ENCODE assay signal across 30 mouse cellular contexts in the genomic region with DNA sequence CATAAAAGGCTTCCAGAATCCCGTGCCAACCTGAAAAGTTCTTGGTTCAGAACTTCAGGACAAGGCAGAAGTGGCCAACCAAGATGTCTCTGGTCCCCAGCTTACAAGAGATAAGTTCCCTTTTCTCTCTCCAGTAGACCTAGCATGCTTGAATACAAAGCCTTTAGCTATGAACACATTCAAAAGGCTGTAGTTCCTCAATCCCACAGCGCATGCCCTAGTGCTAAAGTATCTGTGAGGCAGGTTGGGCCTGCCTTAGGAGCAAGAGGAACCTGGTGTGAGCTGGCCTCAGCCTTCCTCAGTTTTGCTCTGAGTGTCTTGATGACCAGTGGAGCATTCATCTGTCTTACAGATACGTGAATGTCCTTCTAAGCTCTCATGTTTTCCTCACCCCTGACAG.
DNase-seq lines count a peak whose midpoint lies in the region; ATAC-seq lines count a peak whose summit lies in the region.
"Had no signal": no experiment of that assay in that cellular context is flagged by ENCODE, and none has a peak within 500 bp of the region (broad histone marks: within the 10 kb centered on the region; RNA-seq: fewer than 3 reads in every experiment).

No protein-coding gene starts in this region.

- H3K27me3 ChIP-seq in heart, embryonic 13.5 days (replicated peaks): peaks cover 76% of the 10 kb centered on the region
- no peaks in the 10 kb centered on the region for H3K27me3 ChIP-seq in lung, embryonic 15.5 days
- H3K27me3 ChIP-seq: forebrain, embryonic 15.5 days; intestine, embryonic 15.5 days; Patski had no signal

- H3K27ac ChIP-seq in heart, embryonic 13.5 days (replicated peaks): peak overlapping the region; percentile 76
- peak overlapping the region; percentile 26; the same call in 1 of the 2 replicates for H3K27ac ChIP-seq in lung, embryonic 15.5 days
- H3K27ac ChIP-seq: embryonic facial prominence, embryonic 13.5 days; forebrain, embryonic 10.5 days; forebrain, embryonic 15.5 days; hindbrain, embryonic 12.5 days; hindbrain, postnatal 0 days; intestine, embryonic 15.5 days; kidney, postnatal 0 days; liver, embryonic 12.5 days; midbrain, embryonic 12.5 days; neural tube, embryonic 13.5 days had no signal

- no peaks in the 10 kb centered on the region for H3K9me3 ChIP-seq in heart, embryonic 13.5 days
- H3K9me3 ChIP-seq in lung, embryonic 15.5 days: no peaks in the 10 kb centered on the region
- H3K9me3 ChIP-seq: embryonic facial prominence, embryonic 13.5 days; forebrain, embryonic 10.5 days; forebrain, embryonic 15.5 days; hindbrain, embryonic 12.5 days; intestine, embryonic 15.5 days; liver, embryonic 12.5 days; megakaryocyte, embryonic 14.5 days; midbrain, embryonic 12.5 days; neural tube, embryonic 13.5 days had no signal

- DNase-seq in heart, postnatal 4 days: no peak
- DNase-seq in lung, adult 18-20 months: no peak
- DNase-seq in MEL-GATA-1-ER (ENCODE audit: extremely low read depth, low read depth): peak; percentile 52
- DNase-seq in kidney, adult 11 months: no peak
- DNase-seq in thymus, postnatal 36 days: no peak
- DNase-seq: adrenal gland, postnatal 14 days; B cell, adult 2 months; cerebellum, adult 11 months; cerebellum, adult 9-10 months; kidney, adult 8-10 months; kidney, postnatal 4 days; layer of hippocampus, postnatal 36 days; left cerebral cortex, postnatal 4 days; liver, postnatal 0 days; lung, postnatal 14 days had no signal

- no peak for ATAC-seq in heart, embryonic 13.5 days (ENCODE audit: extremely low read depth, insufficient number of reproducible peaks, low FRiP score, low TSS enrichment)
- ATAC-seq in lung, embryonic 15.5 days (ENCODE audit: borderline replicate concordance, extremely low read depth, low FRiP score, low TSS enrichment): no peak
- ATAC-seq in megakaryocyte progenitor cell, adult 5-6 weeks (replicated peaks; ENCODE audit: poor library complexity): peak; percentile 84
- ATAC-seq: forebrain, embryonic 15.5 days; hindbrain, postnatal 0 days; intestine, embryonic 15.5 days; liver, embryonic 12.5 days; liver, postnatal 0 days; Patski had no signal

- H3K4me3 ChIP-seq in heart, embryonic 13.5 days: 0 out of 2 replicates have a peak overlapping the region, but pooled peaks have one; percentile 11
- no peak overlapping the region for H3K4me3 ChIP-seq in lung, embryonic 15.5 days
- H3K4me3 ChIP-seq: embryonic facial prominence, embryonic 13.5 days; forebrain, embryonic 10.5 days; forebrain, embryonic 15.5 days; hindbrain, embryonic 12.5 days; intestine, embryonic 15.5 days; liver, embryonic 12.5 days; megakaryocyte, embryonic 14.5 days; midbrain, embryonic 12.5 days; neural tube, embryonic 13.5 days had no signal

- WGBS in heart, embryonic 13.5 days: 80% methylated on average over 3 of the region's 3 CpGs
- WGBS in lung, embryonic 15.5 days: 84% methylated on average over 3 of the region's 3 CpGs

- no peaks in the 10 kb centered on the region for H3K36me3 ChIP-seq in heart, embryonic 13.5 days
- H3K36me3 ChIP-seq in lung, embryonic 15.5 days: no peaks in the 10 kb centered on the region
- H3K36me3 ChIP-seq: embryonic facial prominence, embryonic 13.5 days; forebrain, embryonic 10.5 days; forebrain, embryonic 15.5 days; hindbrain, embryonic 12.5 days; intestine, embryonic 15.5 days; liver, embryonic 12.5 days; midbrain, embryonic 12.5 days; neural tube, embryonic 13.5 days had no signal

- H3K4me1 ChIP-seq in heart, embryonic 13.5 days: peaks cover 85% of the 10 kb centered on the region
- H3K4me1 ChIP-seq in lung, embryonic 15.5 days: peaks cover 45% of the 10 kb centered on the region
- H3K4me1 ChIP-seq: liver, embryonic 12.5 days; megakaryocyte, embryonic 14.5 days had no signal

- H3K4me2 ChIP-seq in heart, embryonic 13.5 days: peak overlapping the region; percentile 66
- no peak overlapping the region for H3K4me2 ChIP-seq in lung, embryonic 15.5 days
- H3K4me2 ChIP-seq: embryonic facial prominence, embryonic 13.5 days; forebrain, embryonic 15.5 days; hindbrain, embryonic 12.5 days; intestine, embryonic 15.5 days; liver, embryonic 12.5 days; midbrain, embryonic 12.5 days; neural tube, embryonic 13.5 days had no signal

- no peak overlapping the region for H3K9ac ChIP-seq in heart, embryonic 13.5 days
- H3K9ac ChIP-seq in lung, embryonic 15.5 days: no peak overlapping the region
- H3K9ac ChIP-seq: embryonic facial prominence, embryonic 13.5 days; forebrain, embryonic 15.5 days; hindbrain, embryonic 12.5 days; intestine, embryonic 15.5 days; liver, embryonic 12.5 days; liver, postnatal 0 days; midbrain, embryonic 12.5 days; neural tube, embryonic 13.5 days had no signal
